Mouse (Mus musculus) midbrain, embryonic 13.5 days (tissue): ENCODE measurements around the gene Eml4. TPM values are rescaled to one million over a fixed set of nuclear protein-coding genes. Genes with fewer than 3 reads are reported as not detected.

Experiments
- ATAC-seq: fragments of 200-750 bp; cut with Nextera tagmentation; 2 replicates; pipeline ENCODE4 v1.8.0; 2017; ENCODE audit warnings: mild to moderate bottlenecking, moderate TSS enrichment, moderate library complexity
- H3K27ac ChIP-seq: fragments of 300-500 bp; sonication (generic); 2 replicates; pipeline ENCODE4 v1.5.1; 2015; ENCODE audit warnings: inconsistent platforms, mild to moderate bottlenecking, moderate library complexity
- H3K27me3 ChIP-seq: fragments of 300-500 bp; sonication (generic); 2 replicates; pipeline ENCODE4 v1.6.1; 2015; ENCODE audit warnings: mild to moderate bottlenecking, inconsistent platforms
- H3K36me3 ChIP-seq: fragments of 300-500 bp; sonication (generic); 2 replicates; pipeline ENCODE4 v1.6.1; 2015; ENCODE audit warnings: mild to moderate bottlenecking, inconsistent platforms
- H3K4me1 ChIP-seq: fragments of 300-500 bp; sonication (generic); replicated peaks from 2 replicates; pipeline ENCODE4 v1.6.1; 2015; ENCODE audit warnings: inconsistent platforms
- H3K4me2 ChIP-seq: fragments of 300-500 bp; sonication (generic); replicated peaks from 2 replicates; pipeline ENCODE4 v1.6.1; 2015; ENCODE audit warnings: moderate library complexity, mild to moderate bottlenecking, inconsistent platforms
- H3K4me3 ChIP-seq: fragments of 300-500 bp; sonication (generic); replicated peaks from 2 replicates; pipeline ENCODE4 v1.5.1; 2015; ENCODE audit warnings: mild to moderate bottlenecking, inconsistent platforms
- H3K9ac ChIP-seq: fragments of 300-500 bp; sonication (generic); replicated peaks from 2 replicates; pipeline ENCODE4 v1.6.1; 2015; ENCODE audit warnings: mild to moderate bottlenecking, inconsistent platforms
- H3K9me3 ChIP-seq: fragments of 300-500 bp; sonication (generic); 2 replicates; pipeline ENCODE4 v1.6.1; 2016; ENCODE audit warnings: mild to moderate bottlenecking, inconsistent platforms
- WGBS: fragments of 180-500 bp; shearing (Covaris S2); methylation state at CpG from one replicate; pipeline ENCODE4 v1.1.7; 2015; 5-methylcytosine and 5-hydroxymethylcytosine counted together
- polyA plus RNA-seq: library from polyadenylated mRNA; unstranded; fragments of >200 nt; fragmentation: Nextera tagmentation; extraction: Ambion mirVana; gene quantifications from 2 replicates; pipeline ENCODE4 v1.2.1, GENCODE M21; 2015

Gene Eml4
- 29.2 and 35.1 TPM in 2 replicates for polyA plus RNA-seq

GRCm38 (mm10) chr17:83350379-83351091 is at the start of gene Eml4:
Eml4 (plus strand) TSS chr17:83350931.
- H3K9ac ChIP-seq: peak within 1 kb of the TSS; percentile 91

GRCm38 (mm10) chr17:83301433-83301832 is 49.3 kb upstream of the Eml4 start:
- Histone ChIP-seq H3K4me3 (no peak overlapping the region), H3K4me1 (no peaks in the 10 kb centered on the region), H3K36me3 (no peaks in the 10 kb centered on the region), H3K27me3 (no peaks in the 10 kb centered on the region), H3K9ac (no peak overlapping the region), H3K27ac (no peak overlapping the region), H3K9me3 (no peaks in the 10 kb centered on the region), H3K4me2 (no peak overlapping the region)
- ATAC-seq: no peak
- 78% methylated on average over 5 of the region's 5 CpGs for WGBS

More at GRCm38 (mm10) chr17:83350379-83351091, at the start of gene Eml4:
- Histone ChIP-seq H3K36me3 (no peaks in the 10 kb centered on the region), H3K9me3 (no peaks in the 10 kb centered on the region), H3K27me3 (no peaks in the 10 kb centered on the region), H3K27ac (peak within 1 kb of the TSS; percentile 90), H3K4me1 (peaks cover 26% of the 10 kb centered on the region), H3K4me2 (peak within 1 kb of the TSS; percentile 79), H3K4me3 (peak within 1 kb of the TSS; percentile 84)
- 1% methylated on average over 55 of the region's 62 CpGs for WGBS
- peak; percentile 95 for ATAC-seq

- Histone ChIP-seq H3K4me3 (no peak overlapping the region), H3K4me2 (no peak overlapping the region), H3K36me3 (no peaks in the 10 kb centered on the region), H3K9me3 (no peaks in the 10 kb centered on the region), H3K4me1 (peaks cover 11% of the 10 kb centered on the region), H3K27ac (no peak overlapping the region), H3K27me3 (no peaks in the 10 kb centered on the region), H3K9ac (no peak overlapping the region)
- no peak for ATAC-seq
- WGBS: 90% methylated on average over 7 of the region's 7 CpGs
Measured at GRCm38 (mm10) chr17:83304089-83304822, 46.5 kb upstream of the Eml4 start.

GRCm38 (mm10) chr17:83306964-83307640 is 43.6 kb upstream of the Eml4 start:
- no peak for ATAC-seq
- no peaks in the 10 kb centered on the region for H3K9me3 ChIP-seq
- WGBS: 87% methylated on average over 12 of the region's 12 CpGs

GRCm38 (mm10) chr17:83307641-83308296 is 43.0 kb upstream of the Eml4 start:
- H3K36me3 ChIP-seq: no peaks in the 10 kb centered on the region
- H3K4me2 ChIP-seq: no peak overlapping the region
- no peak overlapping the region for H3K4me3 ChIP-seq
- no peak overlapping the region for H3K9ac ChIP-seq
- WGBS: 70% methylated on average over 11 of the region's 11 CpGs
- 0 out of 2 replicates have a peak, but pooled peaks cover 5% of the 10 kb centered on the region for H3K27me3 ChIP-seq
- no peak overlapping the region for H3K27ac ChIP-seq
- no peak for ATAC-seq
- H3K9me3 ChIP-seq: no peaks in the 10 kb centered on the region
- H3K4me1 ChIP-seq: peaks cover 21% of the 10 kb centered on the region

More at GRCm38 (mm10) chr17:83306964-83307640, 43.6 kb upstream of the Eml4 start:
- Histone ChIP-seq H3K9ac (no peak overlapping the region), H3K27me3 (no peaks in the 10 kb centered on the region), H3K4me1 (peaks cover 15% of the 10 kb centered on the region), H3K36me3 (no peaks in the 10 kb centered on the region), H3K4me2 (no peak overlapping the region), H3K4me3 (no peak overlapping the region), H3K27ac (no peak overlapping the region)

GRCm38 (mm10) chr17:83308451-83308850 is 42.3 kb upstream of the Eml4 start:
- ATAC-seq: no peak
- no peak overlapping the region for H3K4me3 ChIP-seq
- 50% methylated on average over 4 of the region's 4 CpGs for WGBS

GRCm38 (mm10) chr17:83309243-83309642 is 41.5 kb upstream of the Eml4 start:
- peaks cover 21% of the 10 kb centered on the region for H3K4me1 ChIP-seq
- H3K27me3 ChIP-seq: peaks cover 16% of the 10 kb centered on the region; the same call in 1 of the 2 replicates
- no peak overlapping the region for H3K9ac ChIP-seq
- no peaks in the 10 kb centered on the region for H3K9me3 ChIP-seq
- no peak overlapping the region for H3K4me3 ChIP-seq
- H3K27ac ChIP-seq: no peak overlapping the region
- no peaks in the 10 kb centered on the region for H3K36me3 ChIP-seq
- WGBS: 9% methylated on average over 1 of the region's 1 CpGs
- no peak for ATAC-seq
- no peak overlapping the region for H3K4me2 ChIP-seq

More at GRCm38 (mm10) chr17:83308451-83308850, 42.3 kb upstream of the Eml4 start:
- Histone ChIP-seq H3K36me3 (no peaks in the 10 kb centered on the region), H3K4me2 (no peak overlapping the region), H3K9me3 (no peaks in the 10 kb centered on the region), H3K27me3 (peaks cover 10% of the 10 kb centered on the region; the same call in 1 of the 2 replicates), H3K27ac (no peak overlapping the region), H3K9ac (no peak overlapping the region), H3K4me1 (peaks cover 21% of the 10 kb centered on the region)

- H3K4me3 ChIP-seq: no peak overlapping the region
- H3K4me1 ChIP-seq: peaks cover 21% of the 10 kb centered on the region
- ATAC-seq: no peak
- no peak overlapping the region for H3K9ac ChIP-seq
- no peak overlapping the region for H3K4me2 ChIP-seq
- WGBS: 65% methylated on average over 5 of the region's 5 CpGs
- H3K9me3 ChIP-seq: no peaks in the 10 kb centered on the region
- no peaks in the 10 kb centered on the region for H3K36me3 ChIP-seq
- peaks cover 16% of the 10 kb centered on the region; the same call in 1 of the 2 replicates for H3K27me3 ChIP-seq
- no peak overlapping the region for H3K27ac ChIP-seq
Measured at GRCm38 (mm10) chr17:83311806-83312205, 38.9 kb upstream of the Eml4 start.

- ATAC-seq: peak; percentile 69; the same call in 1 of the 2 replicates
- no peak overlapping the region; the same call in 1 of the 2 replicates for H3K9ac ChIP-seq
Measured at GRCm38 (mm10) chr17:83312244-83312918, 38.4 kb upstream of the Eml4 start.

GRCm38 (mm10) chr17:83313046-83313689 is 37.6 kb upstream of the Eml4 start:
- H3K9me3 ChIP-seq: no peaks in the 10 kb centered on the region
- WGBS: 39% methylated on average over 8 of the region's 8 CpGs

More at GRCm38 (mm10) chr17:83312244-83312918, 38.4 kb upstream of the Eml4 start:
- peaks cover 16% of the 10 kb centered on the region; the same call in 1 of the 2 replicates for H3K27me3 ChIP-seq
- peak overlapping the region; percentile 32 for H3K4me2 ChIP-seq
- H3K4me3 ChIP-seq: no peak overlapping the region
- H3K9me3 ChIP-seq: no peaks in the 10 kb centered on the region
- H3K27ac ChIP-seq: no peak overlapping the region
- H3K4me1 ChIP-seq: peaks cover 21% of the 10 kb centered on the region
- no peaks in the 10 kb centered on the region for H3K36me3 ChIP-seq
- 4% methylated on average over 15 of the region's 15 CpGs for WGBS

More at GRCm38 (mm10) chr17:83313046-83313689, 37.6 kb upstream of the Eml4 start:
- Histone ChIP-seq H3K27ac (no peak overlapping the region), H3K4me2 (no peak overlapping the region), H3K4me3 (no peak overlapping the region), H3K27me3 (peaks cover 16% of the 10 kb centered on the region; the same call in 1 of the 2 replicates), H3K9ac (no peak overlapping the region), H3K4me1 (peaks cover 18% of the 10 kb centered on the region), H3K36me3 (no peaks in the 10 kb centered on the region)
- ATAC-seq: no peak
